Mouse (Mus musculus): ENCODE results near the gene Tmem211.

Tmem211 gene

GRCm38 (mm10) chr5:113226632-113227102, at the start of gene Tmem211:
TSS of gene Tmem211 (plus strand) at chr5:113226909.
- DNase-seq, result peak; percentile 86 to 87

- DNase-seq, result no peak
Observed at GRCm38 (mm10) chr5:113179451-113179842, 47.3 kb upstream of the Tmem211 start.

GRCm38 (mm10) chr5:113179843-113180682, 46.6 kb upstream of the Tmem211 start:
- peak; percentile 84 for DNase-seq

GRCm38 (mm10) chr5:113180755-113181154, 46.0 kb upstream of the Tmem211 start:
- DNase-seq, result no peak

DNA sequence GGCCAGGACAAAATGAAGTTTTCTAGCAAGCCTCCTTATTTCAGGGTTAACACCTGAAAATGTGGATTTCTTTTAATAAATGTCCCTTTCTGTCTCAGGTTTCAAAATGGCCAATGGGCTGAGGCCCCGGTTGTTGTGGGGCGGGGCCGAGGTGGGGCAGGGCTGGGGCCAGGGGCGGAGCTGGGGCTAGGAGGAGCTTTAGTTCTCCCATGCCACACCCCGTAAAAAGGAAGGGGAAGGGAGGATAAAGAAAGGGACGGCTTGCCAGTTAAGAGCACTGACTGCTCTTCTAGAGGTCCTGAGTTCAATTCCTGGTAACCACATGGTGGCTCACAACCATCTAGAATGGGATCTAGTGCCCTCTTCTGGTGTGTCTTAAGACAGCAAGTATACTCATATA, 45.3 kb upstream of the Tmem211 start:
- no peak for DNase-seq

DNA sequence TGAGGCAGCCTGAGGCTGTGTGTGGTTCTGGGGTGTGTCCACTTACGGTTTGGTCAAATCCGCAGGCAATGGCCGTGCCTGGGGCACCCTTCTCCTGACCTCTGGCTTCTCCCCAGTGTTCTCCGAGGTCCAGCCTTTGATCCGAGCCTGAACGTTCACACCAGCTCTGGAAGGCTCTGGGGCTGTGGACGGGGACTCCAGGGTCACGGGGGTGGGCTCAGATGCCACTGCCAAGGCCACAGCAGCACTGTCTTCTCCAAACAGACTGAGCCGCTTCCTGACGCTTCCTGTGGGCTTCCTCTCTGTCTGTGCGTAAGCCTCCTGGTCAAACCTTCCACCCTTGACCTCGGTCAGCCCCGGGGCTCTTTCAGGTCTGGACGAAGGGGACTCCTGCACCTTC, 36.2 kb upstream of the Tmem211 start:
- DNase-seq, result no peak

- no peak for DNase-seq
Observed at GRCm38 (mm10) chr5:113191901-113192300, 34.8 kb upstream of the Tmem211 start.

- no peak for DNase-seq
Observed at GRCm38 (mm10) chr5:113193762-113194161, 32.9 kb upstream of the Tmem211 start.

DNA sequence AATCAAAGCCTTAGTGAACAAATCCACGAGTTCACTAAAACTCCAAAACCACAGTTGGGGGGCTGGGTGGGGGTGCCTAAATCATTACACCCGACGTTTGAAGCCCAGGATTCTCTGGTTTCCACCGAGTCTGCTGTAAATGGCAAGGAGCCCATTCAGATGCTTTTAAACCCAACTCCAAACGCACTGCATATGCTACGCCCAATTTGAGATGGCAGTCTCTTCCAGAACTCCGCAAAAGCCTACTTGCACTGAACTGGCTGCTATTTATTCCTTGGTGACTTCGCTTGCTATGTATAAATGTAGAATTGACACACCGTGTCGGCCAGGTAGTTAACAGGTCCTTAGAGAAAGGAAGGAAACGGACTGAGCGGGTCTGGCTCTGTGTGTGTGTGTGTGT, 31.3 kb upstream of the Tmem211 start:
- no peak for DNase-seq

DNA sequence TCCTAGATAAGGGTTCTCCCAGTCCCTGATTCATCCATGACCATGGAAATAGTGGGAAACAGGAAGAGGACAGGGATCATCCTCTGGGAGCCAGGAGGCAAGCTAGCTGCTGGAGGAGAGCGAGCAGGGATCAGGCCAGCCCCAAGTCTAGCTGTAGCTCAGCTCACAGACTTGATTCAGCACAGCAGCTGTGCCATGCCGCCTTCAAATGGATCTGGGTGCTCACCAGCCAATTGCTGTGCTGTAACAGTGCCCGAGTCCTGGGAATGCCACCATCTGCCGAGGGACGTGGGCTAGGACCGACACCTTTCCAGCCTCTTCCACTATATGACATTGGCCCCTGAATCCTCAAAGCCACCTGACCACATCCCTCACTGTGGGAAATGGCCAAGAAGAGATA, 30.8 kb upstream of the Tmem211 start:
- no peak for DNase-seq

DNA sequence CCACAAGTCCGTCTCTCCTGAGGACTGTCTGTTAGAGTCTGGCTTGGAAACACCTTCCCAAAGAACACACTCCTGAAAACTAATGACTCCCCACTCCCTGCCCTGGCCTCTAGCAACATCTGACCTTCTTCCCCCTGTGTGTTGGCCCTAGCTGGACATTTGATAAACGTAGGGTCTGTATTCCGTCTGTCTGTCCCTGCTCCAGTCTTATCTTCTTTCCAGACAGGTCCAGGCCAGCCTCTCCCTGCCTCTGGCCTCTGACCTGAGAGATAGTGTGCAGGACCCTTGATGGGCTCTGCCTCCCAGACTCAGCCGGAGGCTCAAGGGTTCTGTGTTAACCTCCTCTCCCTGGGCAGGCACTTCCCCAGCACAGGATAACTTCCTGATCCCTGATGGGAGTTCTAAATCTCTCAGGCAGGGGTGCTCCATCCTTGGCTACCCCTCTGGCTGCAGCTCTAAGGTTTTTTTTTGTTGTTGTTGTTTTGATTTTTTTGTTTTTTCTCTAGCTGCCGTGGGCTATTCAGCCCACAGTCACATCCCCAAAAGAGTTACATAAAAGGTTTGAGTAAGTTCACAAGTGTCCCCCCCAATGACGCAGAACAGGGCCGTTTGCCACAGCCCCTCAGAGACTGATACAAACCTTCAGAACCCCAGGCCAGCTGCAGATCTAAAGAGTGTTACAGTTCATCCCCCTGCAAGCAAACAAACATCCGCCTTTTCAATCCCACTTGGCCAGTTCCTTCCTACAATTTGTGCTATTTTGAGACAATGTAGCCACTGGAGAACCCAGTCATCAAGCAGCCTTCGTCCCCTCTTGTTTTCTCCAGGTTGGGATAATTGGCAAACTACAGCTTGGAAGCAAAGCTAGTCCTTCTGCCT, 29.6 kb upstream of the Tmem211 start:
- no peak for DNase-seq

GRCm38 (mm10) chr5:113199126-113199771, 27.5 kb upstream of the Tmem211 start:
- DNase-seq, result no peak

DNA sequence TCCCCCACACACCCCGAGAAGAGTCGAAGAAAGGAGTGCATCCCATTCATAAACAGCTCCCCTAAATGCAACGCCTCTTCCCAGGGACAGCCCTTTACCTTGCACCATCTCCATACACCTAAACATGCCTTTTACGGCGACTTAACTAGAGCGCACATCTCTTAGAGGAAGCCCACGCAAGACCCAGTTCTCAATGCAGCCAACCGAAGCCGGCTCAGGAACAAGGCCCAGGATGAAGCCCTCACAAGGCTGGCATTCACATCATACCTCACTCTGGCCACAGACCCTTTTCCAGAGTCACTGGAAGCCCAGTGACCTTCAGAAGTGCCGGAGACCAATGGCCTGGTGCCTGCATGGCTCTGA, 27.0 kb upstream of the Tmem211 start:
- no peak for DNase-seq

DNA sequence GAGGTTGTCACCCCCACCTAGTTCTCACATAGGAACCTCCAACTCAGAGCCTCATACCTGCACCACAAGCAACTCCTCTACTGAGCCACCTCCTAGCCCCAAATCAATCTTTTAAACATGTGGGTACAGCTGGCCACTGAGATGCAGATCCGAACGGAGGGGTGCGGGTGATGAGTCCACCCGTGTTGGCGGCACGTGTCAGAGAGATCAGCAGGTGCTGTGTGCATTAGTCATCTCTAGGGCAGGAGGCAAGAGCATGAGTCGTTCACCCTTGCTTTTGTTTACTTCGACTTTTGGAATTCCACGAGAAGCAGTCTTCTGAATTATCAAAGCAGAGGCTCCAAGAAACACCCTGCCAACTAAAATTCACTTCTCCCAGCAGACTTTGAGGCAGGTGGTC, 22.5 kb upstream of the Tmem211 start:
- no peak for DNase-seq

DNA sequence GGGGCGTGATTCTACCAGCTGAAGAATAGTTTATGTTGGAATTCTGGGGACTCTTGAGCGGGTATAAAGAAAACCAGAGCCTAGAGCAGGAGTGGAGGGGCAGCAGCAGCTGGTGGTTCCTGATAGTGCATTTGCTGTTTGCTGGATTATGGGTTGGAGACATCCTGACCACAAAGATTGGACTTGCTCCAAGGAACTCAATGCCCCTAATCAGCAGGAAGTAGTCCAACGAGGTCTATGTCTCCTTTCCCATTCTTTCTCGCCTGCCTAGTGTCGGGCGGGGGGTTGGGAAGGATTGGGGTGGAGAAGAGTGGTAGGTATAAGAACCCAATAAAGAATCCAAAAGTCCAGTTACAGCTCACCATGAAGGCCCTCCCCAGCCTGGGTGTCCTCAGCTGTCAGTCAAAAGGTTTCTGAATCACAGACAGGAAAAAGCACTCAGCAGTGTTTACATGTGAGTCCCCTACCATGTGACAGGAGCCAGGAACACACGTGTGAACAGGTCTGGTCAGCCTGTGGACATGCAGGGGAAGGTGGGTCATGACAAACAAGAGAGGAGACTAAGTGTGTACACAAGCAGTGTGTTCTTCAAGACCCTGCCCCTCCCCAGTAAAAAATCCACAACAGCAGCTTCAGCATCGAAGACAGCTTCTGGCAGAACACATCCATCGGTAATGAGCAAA, 19.9 kb upstream of the Tmem211 start:
- no peak for DNase-seq

GRCm38 (mm10) chr5:113208048-113208447, 18.7 kb upstream of the Tmem211 start:
- DNase-seq, result no peak

DNA sequence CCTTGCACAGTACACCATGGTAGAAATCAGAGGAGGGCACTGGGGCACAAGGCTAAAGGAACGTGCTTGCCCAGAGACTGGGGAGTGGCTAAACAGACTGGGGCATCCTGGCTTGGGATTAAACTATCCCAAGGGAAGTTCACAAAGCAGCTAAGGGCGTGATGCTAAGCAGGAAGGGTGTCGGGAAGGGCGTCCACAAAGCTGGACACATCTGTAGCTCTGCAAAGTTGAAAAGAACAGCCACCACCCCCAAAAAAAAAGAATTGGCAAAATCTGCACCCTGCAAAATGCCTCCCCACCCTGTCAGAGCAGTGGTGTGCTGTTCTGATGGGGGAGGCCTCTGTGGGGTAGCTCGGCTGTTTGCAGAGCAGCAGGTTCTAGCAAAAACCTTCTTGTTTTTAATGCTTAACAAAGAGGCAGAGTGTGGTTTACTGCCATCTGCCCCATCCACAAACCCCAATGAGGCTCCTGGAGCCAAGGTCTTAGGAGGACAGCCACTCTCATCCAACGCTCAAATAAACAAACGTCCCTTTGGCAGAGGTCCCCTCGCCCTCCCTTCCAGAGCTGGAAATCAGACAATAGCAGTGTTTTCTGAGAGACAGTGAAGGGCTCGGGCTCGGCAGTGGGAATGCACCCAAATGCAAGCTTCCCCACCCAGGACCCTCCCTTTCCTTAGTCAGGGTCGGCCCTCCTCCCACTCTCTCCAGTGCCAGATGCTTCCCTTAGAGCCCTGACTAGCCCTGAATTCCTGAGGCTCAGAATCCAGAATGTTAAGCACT, 17.9 kb upstream of the Tmem211 start:
- peak; percentile 23 to 30 for DNase-seq

DNA sequence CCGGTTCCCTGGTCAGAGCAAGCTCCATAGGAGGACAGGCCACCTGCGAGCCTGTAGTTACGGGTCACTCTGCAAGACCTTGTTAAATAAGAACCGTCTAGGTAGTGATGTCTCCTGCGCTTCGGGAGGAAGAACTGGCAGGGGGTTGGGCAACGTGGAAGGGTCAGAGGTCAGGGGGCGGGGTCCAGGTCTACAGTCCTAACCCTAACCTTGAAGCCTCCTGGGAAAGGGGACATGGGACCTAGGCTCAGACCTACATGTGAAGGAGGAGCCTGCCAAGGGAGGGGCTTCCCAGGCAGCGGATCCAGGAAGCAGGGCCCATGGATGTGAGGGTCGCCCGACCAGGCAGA, 17.3 kb upstream of the Tmem211 start:
- DNase-seq, result no peak

DNA sequence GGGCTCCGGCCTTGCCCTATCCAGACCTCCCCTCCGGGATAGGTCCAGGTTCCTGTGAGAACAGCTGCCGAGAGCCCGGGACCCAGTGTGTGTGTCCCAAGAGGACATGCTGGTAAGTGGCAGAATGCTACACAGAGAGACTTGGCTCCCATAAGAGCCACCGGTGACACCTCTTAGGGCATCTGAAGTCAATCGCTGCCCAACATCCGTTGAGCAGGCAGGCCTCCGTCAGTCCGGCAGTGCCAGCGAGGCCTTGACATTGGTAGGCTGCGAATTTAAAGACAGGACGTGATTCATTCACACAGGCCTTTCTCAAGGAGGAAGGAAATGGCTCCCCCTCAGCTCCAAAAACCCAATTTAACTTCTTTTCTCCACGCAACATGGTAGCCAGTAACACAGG, 16.8 kb upstream of the Tmem211 start:
- DNase-seq, result no peak

DNA sequence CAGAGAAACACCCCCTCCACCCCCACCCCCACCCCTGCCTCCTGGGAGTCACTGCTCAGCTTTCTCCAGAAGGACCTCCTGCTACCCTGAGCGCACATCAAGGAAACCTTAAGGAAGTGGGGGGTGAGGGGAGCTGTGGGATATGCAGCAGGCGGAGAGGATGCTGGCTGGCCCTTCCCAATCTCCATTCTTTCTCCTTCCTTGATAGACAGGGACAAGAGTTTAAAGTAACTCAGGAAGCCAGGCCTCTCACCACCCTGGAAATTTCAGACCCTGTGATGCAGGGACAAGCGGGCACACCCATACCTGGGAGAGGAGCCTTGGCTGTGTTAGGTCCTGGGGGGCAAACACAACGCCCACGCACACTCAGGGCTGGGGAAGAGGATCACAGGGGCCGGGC, 16.4 kb upstream of the Tmem211 start:
- no peak for DNase-seq

- DNase-seq, result no peak
Observed at GRCm38 (mm10) chr5:113212156-113212835, 14.4 kb upstream of the Tmem211 start.

Data from cerebellum, postnatal 36 days (tissue).